Mouse (Mus musculus): ENCODE measurements at regions not wholly inside any gene's neighbourhood (a gene's known extent, or its start where the extent isn't known, plus 50 kb on each side); places are given as distances from the start of the nearest gene placed in this dataset.

GRCm38 (mm10) chr6:51039486-51040180, 385.4 kb upstream of the Npvf start:
- H3K9me3 ChIP-seq (replicated peaks), result no peaks in the 10 kb centered on the region
- H3K27me3 ChIP-seq (ENCODE audit: low read depth, poor library complexity, severe bottlenecking), result no peaks in the 10 kb centered on the region
- H3K36me3 ChIP-seq, result no peaks in the 10 kb centered on the region
- peaks cover 18% of the 10 kb centered on the region for H3K4me1 ChIP-seq
- H3K4me3 ChIP-seq, result no peak overlapping the region
- no peak for DNase-seq (ENCODE audit: low spot score)
- 89% methylated on average over 20 of the region's 20 CpGs for WGBS
- H3K27ac ChIP-seq (replicated peaks), result no peak overlapping the region

- H3K36me3 ChIP-seq, result no peaks in the 10 kb centered on the region
- peaks cover 10% of the 10 kb centered on the region for H3K4me1 ChIP-seq
- 0 out of 2 replicates have a peak overlapping the region, but pooled peaks have one; percentile 10 for H3K27ac ChIP-seq (replicated peaks)
- H3K9me3 ChIP-seq (replicated peaks), result no peaks in the 10 kb centered on the region
- 89% methylated on average over 7 of the region's 7 CpGs for WGBS
- DNase-seq (ENCODE audit: low spot score), result no peak
- H3K4me3 ChIP-seq, result no peak overlapping the region
- no peaks in the 10 kb centered on the region for H3K27me3 ChIP-seq (ENCODE audit: low read depth, poor library complexity, severe bottlenecking)
Observed at GRCm38 (mm10) chr6:51043970-51044369, 388.5 kb upstream of the Nfe2l3 start.

DNA sequence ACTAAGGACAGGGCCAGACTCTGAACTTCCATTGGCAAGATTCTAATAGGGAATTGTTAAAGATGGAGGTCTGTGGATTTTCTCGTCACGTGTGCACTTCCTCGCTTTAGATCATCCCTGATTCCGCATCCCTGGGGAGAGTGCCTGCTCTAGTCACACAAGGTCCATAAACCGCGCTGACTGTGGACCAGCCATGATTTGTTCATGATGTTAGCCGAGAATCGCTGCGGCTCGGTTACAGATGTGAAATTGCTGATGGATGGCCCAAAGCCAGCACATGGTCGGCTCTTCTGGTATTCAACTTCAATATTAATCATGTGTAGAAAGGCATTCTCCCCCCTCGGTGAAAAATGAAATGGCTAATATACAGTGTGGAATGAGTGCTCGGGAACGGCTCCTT, 387.6 kb upstream of the Nfe2l3 start:
- WGBS, result 93% methylated on average over 14 of the region's 14 CpGs
- Histone ChIP-seq H3K36me3 (no peaks in the 10 kb centered on the region), H3K4me1 (peaks cover 7% of the 10 kb centered on the region), H3K9me3 (replicated peaks) (no peaks in the 10 kb centered on the region), H3K27ac (replicated peaks) (peak overlapping the region; percentile 10; the same call in 1 of the 2 replicates), H3K4me3 (no peak overlapping the region), H3K27me3 (ENCODE audit: low read depth, poor library complexity, severe bottlenecking) (no peaks in the 10 kb centered on the region)
- DNase-seq (ENCODE audit: low spot score), result no peak

DNA sequence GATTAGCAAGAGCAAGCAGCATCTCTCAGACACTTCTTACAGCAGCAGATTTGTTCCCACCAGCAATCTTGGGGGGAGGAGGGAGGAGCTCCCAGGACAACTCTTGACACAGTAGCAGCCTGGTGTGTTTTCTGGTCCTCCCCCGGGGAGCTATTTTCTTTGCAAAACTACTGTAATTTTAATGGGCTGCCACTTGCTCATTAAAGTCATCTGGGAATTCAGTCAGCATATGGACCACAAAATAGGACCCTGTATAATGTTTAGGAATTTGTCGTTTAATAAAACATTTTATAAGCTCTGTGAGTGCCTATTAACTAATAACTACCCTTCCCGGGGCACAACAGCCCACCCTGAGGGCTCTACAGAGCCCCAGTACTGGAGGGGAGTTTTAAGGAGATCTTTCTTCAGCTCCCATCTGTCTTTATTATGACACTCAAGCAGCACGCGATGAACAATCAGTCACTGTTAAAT, 380.0 kb upstream of the Nfe2l3 start:
- peak overlapping the region; percentile 49; the same call in 1 of the 2 replicates for H3K27ac ChIP-seq (replicated peaks)
- WGBS, result 78% methylated on average over 5 of the region's 5 CpGs
- no peaks in the 10 kb centered on the region for H3K27me3 ChIP-seq (ENCODE audit: low read depth, poor library complexity, severe bottlenecking)

GRCm38 (mm10) chr6:51057229-51057628, 375.2 kb upstream of the Nfe2l3 start:
- peaks cover 79% of the 10 kb centered on the region for H3K4me1 ChIP-seq
- peak; percentile 40 for DNase-seq (ENCODE audit: low spot score)
- no peaks in the 10 kb centered on the region for H3K36me3 ChIP-seq
- 36% methylated on average over 7 of the region's 7 CpGs for whole genome bisulfite sequencing
- H3K9me3 ChIP-seq (replicated peaks), result no peaks in the 10 kb centered on the region
- H3K27me3 ChIP-seq (ENCODE audit: low read depth, poor library complexity, severe bottlenecking), result no peaks in the 10 kb centered on the region
- H3K27ac ChIP-seq (replicated peaks), result peak overlapping the region; percentile 85
- no peak overlapping the region for H3K4me3 ChIP-seq

More for the DNA sequence above, 380.0 kb upstream of the Nfe2l3 start:
- DNase-seq (ENCODE audit: low spot score), result no peak
- Histone ChIP-seq H3K9me3 (replicated peaks) (no peaks in the 10 kb centered on the region), H3K4me3 (no peak overlapping the region), H3K4me1 (peaks cover 40% of the 10 kb centered on the region), H3K36me3 (no peaks in the 10 kb centered on the region)

DNA sequence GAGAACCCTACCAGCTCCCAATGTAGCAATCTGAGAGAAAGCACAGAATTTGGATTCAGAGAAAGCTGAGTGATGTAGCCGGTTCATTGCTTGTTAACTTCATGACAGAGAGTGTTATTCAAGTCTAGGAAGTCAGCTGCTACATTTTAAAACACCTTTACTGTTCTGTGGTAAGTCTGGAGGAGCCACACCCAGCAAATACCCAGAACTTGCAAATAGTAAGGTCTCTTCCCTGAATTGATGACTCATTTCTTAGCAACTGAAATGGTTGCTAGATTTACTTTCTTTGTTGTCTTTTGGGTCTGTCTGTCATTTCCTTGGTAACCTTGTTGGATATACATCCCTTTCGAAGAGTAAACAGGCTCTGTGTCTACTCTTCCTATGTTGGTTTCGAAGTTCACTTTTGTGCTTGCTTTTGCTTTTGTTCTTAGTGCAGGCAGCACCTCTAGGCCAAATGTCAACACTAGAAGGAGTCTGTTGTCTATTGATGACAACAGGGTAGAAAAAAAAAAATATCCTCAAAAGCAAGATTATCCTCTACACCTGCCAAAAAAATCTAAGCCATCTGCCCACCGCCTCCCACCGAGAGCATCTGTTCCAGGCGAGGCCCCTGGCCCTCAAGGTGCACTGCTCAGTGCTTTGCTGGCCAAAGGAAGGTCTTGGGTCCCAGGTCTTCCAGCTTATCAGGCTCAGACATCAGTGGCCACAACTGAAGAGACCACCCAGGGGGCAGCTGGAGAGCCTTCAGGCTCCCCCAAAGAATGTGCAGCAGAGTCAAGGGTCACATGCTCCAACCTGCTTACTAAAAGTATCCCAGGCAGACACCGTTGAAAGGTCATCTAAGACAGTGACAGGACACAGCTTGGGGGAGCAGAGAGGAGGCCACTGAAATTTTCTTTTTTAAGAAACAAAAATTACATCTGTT, 372.3 kb upstream of the Nfe2l3 start:
- H3K4me3 ChIP-seq, result no peak overlapping the region
- WGBS, result 61% methylated on average over 7 of the region's 7 CpGs
- no peaks in the 10 kb centered on the region for H3K27me3 ChIP-seq (ENCODE audit: low read depth, poor library complexity, severe bottlenecking)
- no peaks in the 10 kb centered on the region for H3K36me3 ChIP-seq
- H3K9me3 ChIP-seq (replicated peaks), result no peaks in the 10 kb centered on the region
- peak; percentile 46 for DNase-seq (ENCODE audit: low spot score)
- peak overlapping the region; percentile 85 for H3K27ac ChIP-seq (replicated peaks)
- peaks cover 84% of the 10 kb centered on the region for H3K4me1 ChIP-seq

GRCm38 (mm10) chr6:51060848-51061535, 371.5 kb upstream of the Nfe2l3 start:
- WGBS, result 67% methylated on average over 17 of the region's 17 CpGs
- Histone ChIP-seq H3K36me3 (no peaks in the 10 kb centered on the region), H3K9me3 (replicated peaks) (no peaks in the 10 kb centered on the region), H3K4me1 (peaks cover 77% of the 10 kb centered on the region), H3K27me3 (ENCODE audit: low read depth, poor library complexity, severe bottlenecking) (no peaks in the 10 kb centered on the region), H3K27ac (replicated peaks) (peak overlapping the region; percentile 85), H3K4me3 (no peak overlapping the region)
- no peak for DNase-seq (ENCODE audit: low spot score)

- peaks cover 66% of the 10 kb centered on the region for H3K4me1 ChIP-seq
- 80% methylated on average over 6 of the region's 6 CpGs for WGBS
- H3K9me3 ChIP-seq (replicated peaks), result no peaks in the 10 kb centered on the region
Observed at GRCm38 (mm10) chr6:51065156-51065555, 367.3 kb upstream of the Nfe2l3 start.

GRCm38 (mm10) chr6:51067332-51067731, 365.1 kb upstream of the Nfe2l3 start:
- Histone ChIP-seq H3K4me3 (no peak overlapping the region), H3K36me3 (no peaks in the 10 kb centered on the region), H3K4me1 (peaks cover 66% of the 10 kb centered on the region), H3K27ac (replicated peaks) (peak overlapping the region; percentile 70), H3K27me3 (ENCODE audit: low read depth, poor library complexity, severe bottlenecking) (peaks cover 4% of the 10 kb centered on the region; the same call in 1 of the 2 replicates), H3K9me3 (replicated peaks) (no peaks in the 10 kb centered on the region)
- 89% methylated on average over 11 of the region's 11 CpGs for WGBS
- no peak for DNase-seq (ENCODE audit: low spot score)

More at GRCm38 (mm10) chr6:51065156-51065555, 367.3 kb upstream of the Nfe2l3 start:
- Histone ChIP-seq H3K27me3 (ENCODE audit: low read depth, poor library complexity, severe bottlenecking) (peaks cover 4% of the 10 kb centered on the region; the same call in 1 of the 2 replicates), H3K27ac (replicated peaks) (peak overlapping the region; percentile 42; the same call in 1 of the 2 replicates), H3K36me3 (no peaks in the 10 kb centered on the region), H3K4me3 (no peak overlapping the region)
- DNase-seq (ENCODE audit: low spot score), result no peak

DNA sequence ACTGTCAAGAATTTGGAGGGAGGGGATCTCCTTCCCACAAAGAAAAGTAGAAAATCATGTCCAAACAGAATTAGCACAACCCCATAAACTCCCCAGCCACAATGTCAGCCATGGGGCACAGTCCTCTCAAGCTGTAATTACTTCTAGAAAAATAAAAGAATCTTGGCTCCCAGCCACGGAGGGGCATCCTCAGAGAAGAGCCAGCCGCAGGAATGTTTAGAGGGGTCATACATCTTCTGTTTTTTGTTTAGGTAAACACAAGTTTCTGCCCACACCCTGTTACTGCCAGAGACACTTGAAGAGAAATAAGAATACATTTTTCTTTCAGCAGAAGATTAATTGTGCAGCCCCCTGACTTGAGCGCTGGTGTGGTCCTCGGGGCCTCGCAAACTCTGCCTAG, 362.5 kb upstream of the Nfe2l3 start:
- WGBS, result 85% methylated on average over 5 of the region's 5 CpGs
- no peak for DNase-seq (ENCODE audit: low spot score)
- Histone ChIP-seq H3K4me1 (peaks cover 65% of the 10 kb centered on the region), H3K27me3 (ENCODE audit: low read depth, poor library complexity, severe bottlenecking) (peaks cover 11% of the 10 kb centered on the region; the same call in 1 of the 2 replicates), H3K36me3 (no peaks in the 10 kb centered on the region), H3K4me3 (no peak overlapping the region), H3K9me3 (replicated peaks) (no peaks in the 10 kb centered on the region), H3K27ac (replicated peaks) (peak overlapping the region; percentile 77)

GRCm38 (mm10) chr6:51071243-51071642, 361.2 kb upstream of the Nfe2l3 start:
- Histone ChIP-seq H3K36me3 (no peaks in the 10 kb centered on the region), H3K9me3 (replicated peaks) (no peaks in the 10 kb centered on the region), H3K27ac (replicated peaks) (peak overlapping the region; percentile 68), H3K4me1 (peaks cover 72% of the 10 kb centered on the region), H3K4me3 (no peak overlapping the region), H3K27me3 (ENCODE audit: low read depth, poor library complexity, severe bottlenecking) (peaks cover 12% of the 10 kb centered on the region; the same call in 1 of the 2 replicates)
- DNase-seq (ENCODE audit: low spot score), result no peak
- WGBS, result 41% methylated on average over 9 of the region's 9 CpGs

DNA sequence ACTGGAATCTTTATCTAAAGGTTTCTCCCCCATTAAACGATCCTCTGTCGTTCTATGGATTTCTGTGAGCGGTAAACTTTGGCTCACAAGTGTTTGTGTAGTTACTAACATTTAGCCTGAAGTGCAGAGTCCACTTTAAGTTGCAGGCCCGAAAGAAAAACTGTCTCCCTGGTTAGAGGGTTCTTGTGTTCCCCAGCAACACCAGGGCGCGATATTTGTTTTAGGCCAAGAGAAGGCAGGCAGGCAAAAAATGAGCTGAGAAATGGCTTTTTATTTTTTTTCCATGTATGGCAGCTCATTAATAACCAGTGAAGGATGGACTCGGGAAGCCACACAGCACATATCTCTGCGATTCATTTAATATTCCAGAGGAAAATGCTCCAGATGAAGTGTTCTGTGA, 357.4 kb upstream of the Nfe2l3 start:
- 87% methylated on average over 8 of the region's 8 CpGs for whole genome bisulfite sequencing

More for the DNA sequence above, 357.4 kb upstream of the Nfe2l3 start:
- no peak overlapping the region for H3K4me3 ChIP-seq
- H3K27me3 ChIP-seq (ENCODE audit: low read depth, poor library complexity, severe bottlenecking), result peaks cover 9% of the 10 kb centered on the region; the same call in 1 of the 2 replicates
- H3K9me3 ChIP-seq (replicated peaks), result no peaks in the 10 kb centered on the region
- H3K36me3 ChIP-seq, result no peaks in the 10 kb centered on the region
- H3K4me1 ChIP-seq, result peaks cover 82% of the 10 kb centered on the region
- peak overlapping the region; percentile 88 for H3K27ac ChIP-seq (replicated peaks)
- DNase-seq (ENCODE audit: low spot score), result no peak

Measured in midbrain, embryonic 10.5 days (tissue).